Mouse (Mus musculus): ENCODE measurements around the gene Hdgfl2.

- TF ChIP-seq GATA1 (IDR thresholded peaks at IDR 0.05; ENCODE audit: borderline replicate concordance, low read length) (no peak), FLI1 (IDR thresholded peaks at IDR 0.05; ENCODE audit: low read length) (no peak)
Observed at GRCm38 (mm10) chr17:56147420-56147819, 68.0 kb downstream of the Hdgfl2 start.
